Mouse (Mus musculus): ENCODE measurements around the gene Prnp. TPM values are rescaled to one million over a fixed set of nuclear protein-coding genes. Genes with fewer than 3 reads are reported as not detected.

The Prnp gene
- polyA plus RNA-seq (2021; fragmentation: Nextera tagmentation): 742 and 789 TPM in 2 replicates
- long read RNA-seq, experiment 1, transcript Prnp-201 (3 exons, 2,184 nt): major isoform, 3,850 of 4,343 reads
- long read RNA-seq, experiment 1, partial matches to known transcripts: 453 of 4,343 reads
- long read RNA-seq, experiment 1, other reads (novel, unspliced or antisense): 40 of 4,343 reads
- long read RNA-seq, experiment 2, transcript Prnp-201 (3 exons, 2,184 nt): major isoform, 821 of 1,272 reads
- long read RNA-seq, experiment 2, partial matches to known transcripts: 435 of 1,272 reads
- long read RNA-seq, experiment 2, other reads (novel, unspliced or antisense): 16 of 1,272 reads

GRCm38 (mm10) chr2:131909683-131910572 lies at the start of gene Prnp, which contains the start of gene Prn:
Gene Prnp (plus strand): TSS chr2:131909928.
Gene Prn (plus strand): TSS chr2:131909957.

GRCm38 (mm10) chr2:131950598-131951095 lies 40.9 kb downstream of the Prnp start, which contains the start of gene Prnd:
Gene Prnd (plus strand): TSS chr2:131950861.

Other genes starting within 250 kb of the Prnp start
- 0.10 and 0.18 TPM in 2 replicates for gene Erv3, start 50.2 kb upstream of the Prnp start, polyA plus RNA-seq (2021; fragmentation: Nextera tagmentation)
- gene Prn, start within 50 bp of the Prnp start, polyA plus RNA-seq (2021; fragmentation: Nextera tagmentation): 0.16 TPM in 1 of 2 replicates, not detected in the other
- not detected in 2 replicates for gene Prnd, start 40.9 kb downstream of the Prnp start, polyA plus RNA-seq (2021; fragmentation: Nextera tagmentation)
- 8.8 and 11.6 TPM in 2 replicates for gene Rassf2, start 120.3 kb downstream of the Prnp start, polyA plus RNA-seq (2021; fragmentation: Nextera tagmentation)
- 39.2 and 40.0 TPM in 2 replicates for gene Slc23a2, start 235.2 kb downstream of the Prnp start, polyA plus RNA-seq (2021; fragmentation: Nextera tagmentation)

Measured in left cerebral cortex, adult 6 months (tissue).